8 mouse cellular contexts compared by ENCODE assay signal in the genomic region with DNA sequence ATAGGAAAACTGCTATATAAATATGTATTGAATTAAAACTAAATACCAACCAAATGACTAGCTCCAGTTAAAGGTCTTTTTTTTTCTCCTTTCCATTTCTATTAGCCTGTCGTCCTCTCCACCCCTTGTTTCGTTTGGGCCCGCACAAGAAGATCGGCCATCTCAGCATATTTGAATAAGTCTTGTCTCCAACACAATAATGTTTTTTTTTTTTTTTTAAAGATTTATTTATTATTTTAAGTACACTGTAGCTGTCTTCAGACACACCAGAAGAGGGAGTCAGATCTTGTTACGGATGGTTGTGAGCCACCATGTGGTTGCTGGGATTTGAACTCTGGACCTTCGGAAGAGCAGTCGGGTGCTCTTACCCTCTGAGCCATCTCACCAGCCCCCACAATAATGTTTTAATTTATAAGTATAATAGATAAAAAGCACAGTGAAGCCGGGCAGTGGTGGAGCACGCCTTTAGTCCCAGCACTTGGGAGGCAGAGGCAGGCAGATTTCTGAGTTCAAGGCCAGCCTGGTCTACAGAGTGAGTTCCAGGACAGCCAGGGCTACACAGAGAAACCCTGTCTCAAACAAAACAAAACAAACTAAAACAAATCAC. TPM values are rescaled to one million over a fixed set of nuclear protein-coding genes. Genes with fewer than 3 reads are reported as not detected.
DNase-seq lines count a peak whose midpoint lies in the region; ATAC-seq and TF ChIP-seq lines count a peak whose summit lies in the region.
"Not testable (repeated sequence)": the region's sequence is repeated elsewhere in the genome, so short reads cannot be mapped to it uniquely, and the experiment has no call there.

A gene (minus strand): TSS at position 51 of the 607 bp plus-strand sequence.

- DNase-seq in adrenal gland, adult 8-10 months; gastrocnemius, postnatal 4 days (ENCODE audit: low spot score in 2 of 2); hindbrain, embryonic 10.5 days (ENCODE audit: low spot score); layer of hippocampus, adult 8-10 months (ENCODE audit: low spot score in 2 of 2); liver, embryonic 11.5 days (ENCODE audit: low spot score): not testable (repeated sequence)

- H3K27ac ChIP-seq in embryonic fibroblast, embryonic 13.5 days (ENCODE audit: insufficient read depth, low read length), result peak within 1 kb of the TSS; percentile 95
- peak within 1 kb of the TSS; percentile 93 for H3K27ac ChIP-seq in hindbrain, embryonic 10.5 days
- peak within 1 kb of the TSS; percentile 87 for H3K27ac ChIP-seq in liver, embryonic 11.5 days (ENCODE audit: low read depth, low read length)
- peak within 1 kb of the TSS; percentile 92 for H3K27ac ChIP-seq in midbrain, embryonic 13.5 days
- peak within 1 kb of the TSS; percentile 78 for H3K27ac ChIP-seq in testis, adult 2 months (ENCODE audit: control insufficient read depth, insufficient read depth, low read depth, low read length)

- H3K27me3 ChIP-seq in hindbrain, embryonic 10.5 days (ENCODE audit: insufficient read depth, poor library complexity, severe bottlenecking); liver, embryonic 11.5 days (replicated peaks; ENCODE audit: control insufficient read depth, insufficient read depth, low read length); midbrain, embryonic 13.5 days; testis, adult 2 months (ENCODE audit: control insufficient read depth, insufficient read depth, low read length): not testable (repeated sequence)

- WGBS in hindbrain, embryonic 10.5 days, result 91% methylated on average over 9 of the region's 9 CpGs
- 91% methylated on average over 8 of the region's 9 CpGs for WGBS in liver, embryonic 11.5 days
- 89% methylated on average over 9 of the region's 9 CpGs for WGBS in midbrain, embryonic 13.5 days

- TF ChIP-seq CTCF in embryonic fibroblast, embryonic 13.5 days (IDR thresholded peaks at IDR 0.05; ENCODE audit: borderline replicate concordance, insufficient read depth, low read length); testis, adult 2 months (IDR thresholded peaks at IDR 0.05; ENCODE audit: control insufficient read depth, insufficient read depth, insufficient replicate concordance, low read depth, low read length): not testable (repeated sequence)

- not testable (repeated sequence) for ATAC-seq in liver, embryonic 11.5 days (replicated peaks; ENCODE audit: low FRiP score); midbrain, embryonic 13.5 days

- H3K36me3 ChIP-seq in hindbrain, embryonic 10.5 days, result peaks cover 15% of the 10 kb centered on the region
- peaks cover 11% of the 10 kb centered on the region for H3K36me3 ChIP-seq in liver, embryonic 11.5 days (ENCODE audit: control insufficient read depth, insufficient read depth, low read length)
- H3K36me3 ChIP-seq in midbrain, embryonic 13.5 days, result peaks cover 14% of the 10 kb centered on the region
- not testable (repeated sequence) for H3K36me3 ChIP-seq in testis, adult 2 months (ENCODE audit: control insufficient read depth, insufficient read depth, low read length)

- H3K9ac ChIP-seq in liver, embryonic 11.5 days (ENCODE audit: low read depth, low read length), result peak within 1 kb of the TSS; percentile 86
- peak within 1 kb of the TSS; percentile 93 for H3K9ac ChIP-seq in midbrain, embryonic 13.5 days (replicated peaks)

- peak within 1 kb of the TSS; percentile 93 for H3K4me3 ChIP-seq in embryonic fibroblast, embryonic 13.5 days (ENCODE audit: insufficient read depth, low read length)
- peak within 1 kb of the TSS; percentile 91 for H3K4me3 ChIP-seq in hindbrain, embryonic 10.5 days
- peak within 1 kb of the TSS; percentile 81 for H3K4me3 ChIP-seq in liver, embryonic 11.5 days (ENCODE audit: low read depth, low read length)
- H3K4me3 ChIP-seq in midbrain, embryonic 13.5 days (replicated peaks), result peak within 1 kb of the TSS; percentile 98
- H3K4me3 ChIP-seq in testis, adult 2 months (ENCODE audit: control insufficient read depth, low read depth, low read length), result peak within 1 kb of the TSS; percentile 88

- H3K9me3 ChIP-seq in hindbrain, embryonic 10.5 days; liver, embryonic 11.5 days (ENCODE audit: control insufficient read depth, low read length); midbrain, embryonic 13.5 days: not testable (repeated sequence)

- TF ChIP-seq POLR2A in embryonic fibroblast, embryonic 13.5 days (IDR thresholded peaks at IDR 0.05; ENCODE audit: low read depth, low read length); testis, adult 2 months (IDR thresholded peaks at IDR 0.05; ENCODE audit: control insufficient read depth, low read depth, low read length): not testable (repeated sequence)

- H3K4me2 ChIP-seq in liver, embryonic 11.5 days, result peak within 1 kb of the TSS; percentile 89
- peak within 1 kb of the TSS; percentile 81 for H3K4me2 ChIP-seq in midbrain, embryonic 13.5 days (replicated peaks)

- not testable (repeated sequence) for H3K4me1 ChIP-seq in embryonic fibroblast, embryonic 13.5 days (ENCODE audit: control insufficient read depth, insufficient read depth, low read length); hindbrain, embryonic 10.5 days (replicated peaks); liver, embryonic 11.5 days (replicated peaks; ENCODE audit: control insufficient read depth, insufficient read depth, low read length); testis, adult 2 months (ENCODE audit: control insufficient read depth, insufficient read depth, low read length)
- H3K4me1 ChIP-seq in midbrain, embryonic 13.5 days (replicated peaks), result peaks cover 23% of the 10 kb centered on the region

RNA-seq across cellular contexts. Expression of the gene that starts here (rescaled TPM):
- total RNA-seq in adrenal gland, adult 8-10 months (2022), result 10 to 100 TPM; 84.4 to 99.2 (median 88.5) TPM
- polyA plus RNA-seq in embryonic fibroblast, embryonic 13.5 days (2011; ENCODE audit: insufficient read length, low read depth, missing spikeins), result 74.0 and 100.0 TPM in 2 replicates
- 10 to 100 TPM; 53.7 to 54.1 TPM for total RNA-seq in gastrocnemius, postnatal 4 days (2021)
- polyA plus RNA-seq in hindbrain, embryonic 10.5 days (2016; fragmentation: Nextera tagmentation; extraction: Ambion mirVana), result 30.4 and 31.1 TPM in 2 replicates
- total RNA-seq in layer of hippocampus, adult 8-10 months (2022), result 100 to 1,000 TPM in 1 of 4 experiments, 10 to 100 TPM in 3; 74.7 to 101 (median 91.4) TPM
- polyA plus RNA-seq in liver, embryonic 11.5 days (2014; fragmentation: Nextera tagmentation; extraction: Ambion mirVana), result 41.8 and 50.2 TPM in 2 replicates
- polyA plus RNA-seq in midbrain, embryonic 13.5 days (2015; fragmentation: Nextera tagmentation; extraction: Ambion mirVana), result 32.9 and 38.1 TPM in 2 replicates
- 18.9 and 20.0 TPM in 2 replicates for polyA plus RNA-seq in testis, adult 2 months (2012; rRNA removed)
